Mouse (Mus musculus): ENCODE data around the gene Chrna10.
A peak's percentile ranks its signal among the peaks of the same experiment; 100 is the strongest.

DNA sequence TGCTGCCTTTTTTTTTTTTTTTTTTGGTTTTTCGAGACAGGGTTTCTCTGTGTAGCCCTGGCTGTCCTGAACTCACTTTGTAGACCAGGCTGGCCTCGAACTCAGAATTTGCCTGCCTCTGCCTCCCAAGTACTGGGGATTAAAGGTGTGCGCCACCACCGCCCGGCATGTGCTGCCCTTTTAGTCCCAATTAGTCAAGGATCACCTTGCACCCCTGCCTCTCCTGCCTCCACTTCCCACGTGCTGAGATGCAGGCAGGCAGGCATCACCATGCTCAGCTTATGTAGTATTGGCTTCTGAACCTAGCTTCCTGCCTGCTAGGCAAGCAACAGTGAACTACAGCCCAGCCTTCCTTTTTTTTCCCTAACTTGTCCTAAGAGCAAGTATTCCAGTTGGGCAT, 754 bp upstream of the Chrna10 start:
- TF ChIP-seq E2F4 (IDR thresholded peaks at IDR 0.05; ENCODE audit: insufficient read depth) (no peak), MYOD1 (IDR thresholded peaks at IDR 0.05; ENCODE audit: control insufficient read depth in 1 of 3, insufficient read length in 2 of 3, low read depth in 2 of 3) (no peak), POLR2A (IDR thresholded peaks at IDR 0.05; ENCODE audit: insufficient read length, low read depth) (peak; percentile 15), REST (IDR thresholded peaks at IDR 0.05; ENCODE audit: insufficient read depth, insufficient read length) (no peak), USF1 (IDR thresholded peaks at IDR 0.05; ENCODE audit: low read depth) (no peak), MAX (IDR thresholded peaks at IDR 0.05; ENCODE audit: low read depth) (no peak), POLR2AphosphoS2 (IDR thresholded peaks at IDR 0.05; ENCODE audit: insufficient read length, low read depth) (peak; percentile 66)
